Mouse (Mus musculus) retina, embryonic 14.5 days (tissue): ENCODE data around the gene Stoml1.

Source experiments
- DNase-seq: peaks from one replicate; pipeline ENCODE4 v3.0.0-alpha.2; 2015; ENCODE audit warnings: low spot score

Gene Stoml1

GRCm38 (mm10) chr9:58303115-58303514 is 50.2 kb downstream of the Stoml1 start:
- no peak for DNase-seq

GRCm38 (mm10) chr9:58303599-58304271 is 50.8 kb downstream of the Stoml1 start:
- DNase-seq, result peak; percentile 39

DNA sequence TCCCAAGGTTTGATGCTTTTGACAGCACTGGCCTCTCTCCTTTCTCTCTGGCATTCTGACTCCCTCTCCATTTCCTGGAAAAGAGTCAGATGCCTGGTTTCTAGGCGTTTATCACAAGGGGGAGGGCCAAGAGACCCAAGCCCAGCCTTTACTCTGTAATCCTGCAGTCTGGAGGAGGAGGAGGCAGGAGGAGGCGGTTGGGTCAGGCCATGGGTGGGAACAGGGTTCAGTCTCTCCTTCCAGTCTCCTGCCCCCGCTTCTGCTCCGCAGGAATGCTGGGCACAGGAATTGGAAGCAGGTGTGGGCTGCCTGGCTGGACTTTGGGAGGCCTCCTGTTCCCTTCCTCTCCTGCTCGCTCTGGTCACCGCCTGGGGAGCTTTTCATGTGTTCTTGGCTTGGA is 52.7 kb downstream of the Stoml1 start:
- DNase-seq, result no peak

- no peak for DNase-seq
Observed at GRCm38 (mm10) chr9:58308395-58308794, 55.4 kb downstream of the Stoml1 start.

DNA sequence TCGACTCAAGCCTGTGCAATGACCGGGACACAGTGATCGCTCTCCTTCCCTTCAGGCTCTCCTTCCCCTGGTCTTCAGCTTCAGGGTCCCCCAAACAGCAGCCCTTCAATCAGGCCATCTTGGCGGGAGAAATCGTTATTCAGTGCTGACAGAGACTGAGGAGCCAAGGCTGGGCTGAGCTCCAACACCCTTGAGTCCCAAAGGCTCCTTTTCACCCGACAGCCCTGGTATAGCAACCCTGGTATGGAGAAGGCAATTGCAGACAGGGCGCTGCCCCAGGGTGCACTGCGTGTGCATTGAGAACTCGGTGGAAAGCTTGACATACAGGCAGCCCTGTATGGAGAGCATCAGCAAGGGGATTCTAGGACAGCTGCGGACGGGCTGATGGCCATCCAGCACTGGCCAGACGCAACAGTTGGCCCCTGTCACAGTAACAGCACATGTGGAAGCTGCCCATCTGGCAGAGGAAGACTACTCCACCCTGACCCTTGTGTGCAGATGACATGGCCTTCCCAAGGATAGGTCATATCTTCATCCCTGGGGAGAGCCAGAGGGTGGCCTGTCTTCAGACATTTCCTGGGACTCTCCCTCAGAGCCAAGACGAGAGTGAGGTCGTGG is 57.2 kb downstream of the Stoml1 start:
- DNase-seq, result no peak

DNA sequence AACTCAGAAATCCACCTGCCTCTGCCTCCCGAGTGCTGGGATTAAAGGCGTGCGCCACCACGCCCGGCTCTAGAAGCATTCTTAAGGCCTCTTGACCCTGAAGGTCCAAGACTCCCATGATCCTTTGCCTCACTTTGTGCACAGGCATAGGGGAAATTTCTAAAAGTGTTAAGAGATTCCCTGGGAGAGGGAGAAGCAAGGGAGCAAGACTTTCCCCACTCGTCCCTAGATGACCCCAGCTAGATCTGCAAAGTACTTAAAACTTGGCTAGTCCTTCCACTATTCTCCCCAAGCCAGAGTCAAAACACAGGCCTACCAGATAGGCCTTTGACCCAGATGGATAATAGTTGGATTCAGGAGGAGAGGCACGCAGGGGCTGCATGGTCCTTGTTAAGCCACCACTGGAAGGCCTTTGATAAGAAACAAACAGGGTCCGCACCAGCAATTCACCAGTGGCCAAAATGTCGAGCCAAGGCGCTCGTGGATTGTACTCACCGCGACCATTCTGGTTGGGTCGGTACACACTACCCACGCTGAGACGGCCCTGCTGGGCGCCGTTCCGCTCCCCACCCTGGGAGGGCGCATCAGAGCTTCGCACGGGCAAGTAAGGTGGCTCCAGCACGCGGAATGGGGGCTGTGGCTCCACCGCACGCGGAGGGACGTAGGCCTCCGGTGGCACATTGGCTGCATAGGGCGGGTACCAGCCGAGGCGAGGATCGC is 58.4 kb downstream of the Stoml1 start:
- DNase-seq, result no peak
